Mouse (Mus musculus) forebrain, postnatal 0 days (tissue): ENCODE data around the gene Prss29. TPM values are rescaled to one million over a fixed set of nuclear protein-coding genes. Genes with fewer than 3 reads are reported as not detected.

Experiments
- ATAC-seq: fragments of 200-750 bp; cut with Nextera tagmentation; 2 replicates; pipeline ENCODE4 v1.8.0; 2017; ENCODE audit warnings: mild to moderate bottlenecking, moderate library complexity
- DNase-seq: peaks from one replicate; pipeline ENCODE4 v3.0.0-alpha.2; 2015
- H3K27ac ChIP-seq: fragments of 300-500 bp; sonication (generic); 2 replicates; pipeline ENCODE4 v1.5.1; 2014; ENCODE audit warnings: low read depth, mild to moderate bottlenecking, antibody characterized with exemption, low read length, moderate library complexity, mixed read lengths
- H3K27me3 ChIP-seq: fragments of 300-500 bp; sonication (generic); 2 replicates; pipeline ENCODE4 v1.6.1; 2014; ENCODE audit warnings: mild to moderate bottlenecking, low read length, mixed read lengths; ENCODE audit not compliant: insufficient read depth
- H3K36me3 ChIP-seq: fragments of 300-500 bp; sonication (generic); 2 replicates; pipeline ENCODE4 v1.6.1; 2014; ENCODE audit warnings: mild to moderate bottlenecking, moderate library complexity; ENCODE audit not compliant: insufficient read depth
- H3K4me1 ChIP-seq: fragments of 300-500 bp; sonication (generic); 2 replicates; pipeline ENCODE4 v1.6.1; 2014; ENCODE audit warnings: antibody characterized with exemption; ENCODE audit not compliant: insufficient read depth
- H3K4me2 ChIP-seq: fragments of 300-500 bp; sonication (generic); 2 replicates; pipeline ENCODE4 v1.6.1; 2014; ENCODE audit warnings: low read depth, mild to moderate bottlenecking, moderate library complexity
- H3K4me3 ChIP-seq: fragments of 300-500 bp; sonication (generic); 2 replicates; pipeline ENCODE4 v1.5.1; 2014; ENCODE audit warnings: low read depth, low read length, mixed read lengths
- H3K9ac ChIP-seq: fragments of 300-500 bp; sonication (generic); 2 replicates; pipeline ENCODE4 v1.6.1; 2014; ENCODE audit warnings: mild to moderate bottlenecking
- H3K9me3 ChIP-seq: fragments of 300-500 bp; sonication (generic); 2 replicates; pipeline ENCODE4 v1.6.1; 2016; ENCODE audit warnings: low read length
- CTCF ChIP-seq: sonication (generic); IDR thresholded peaks from 2 replicates; pipeline ENCODE4 v1.5.1; 2016; ENCODE audit warnings: antibody characterized with exemption, control low read depth, low read depth
- WGBS: fragments of 180-500 bp; shearing (Covaris S2); extraction: QIAGEN DNeasy Blood & Tissue Kit; methylation state at CpG from one replicate; pipeline ENCODE4 v1.1.7; 2014; 5-methylcytosine and 5-hydroxymethylcytosine counted together
- polyA plus RNA-seq: library from polyadenylated mRNA; unstranded; fragments of >200 nt; fragmentation: Nextera tagmentation; extraction: Ambion mirVana; gene quantifications from 2 replicates; pipeline ENCODE4 v1.2.1, GENCODE M21; 2015
- total RNA-seq: library from RNA; depleted of rRNA; stranded (reverse); fragments of >200 nt; gene quantifications from 2 replicates; pipeline ENCODE4 v1.2.3, GENCODE M21; 2014

Gene Prss29
- total and polyA plus RNA-seq, 2 experiments from 2014 or later, result not detected

- H3K36me3 ChIP-seq, result no peaks in the 10 kb centered on the region; the same call in 1 of the 2 replicates
- no peak for TF ChIP-seq CTCF
- 95% methylated on average over 3 of the region's 3 CpGs for WGBS
- no peak overlapping the region for H3K4me2 ChIP-seq
- DNase-seq (no peak), ATAC-seq (no peak)
- H3K27me3 ChIP-seq, result no peaks in the 10 kb centered on the region
- no peaks in the 10 kb centered on the region for H3K9me3 ChIP-seq
- no peak overlapping the region for H3K4me3 ChIP-seq
- H3K27ac ChIP-seq, result no peak overlapping the region
- H3K9ac ChIP-seq, result no peak overlapping the region
- H3K4me1 ChIP-seq, result peaks cover 14% of the 10 kb centered on the region
Measured at GRCm38 (mm10) chr17:25275833-25276232, 42.6 kb upstream of the Prss29 start.

DNA sequence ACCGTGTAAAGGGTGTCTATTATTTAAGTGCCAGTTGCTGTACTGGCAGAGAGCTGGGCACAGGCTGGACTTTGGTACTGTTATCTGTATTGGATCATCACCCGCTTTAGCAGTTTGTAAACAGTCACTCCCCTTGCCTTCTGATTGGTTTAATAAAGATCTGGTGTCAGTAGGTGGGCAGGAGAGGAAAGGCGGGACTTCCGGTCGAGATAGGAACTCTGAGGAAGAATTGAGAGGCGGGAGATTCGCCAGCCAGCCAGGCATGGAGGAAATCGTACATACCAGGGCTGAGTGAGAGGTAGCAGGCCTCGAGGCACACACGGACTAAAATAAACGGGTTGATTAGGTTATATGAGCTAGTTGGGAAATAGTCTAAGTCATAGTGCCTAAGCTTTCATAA is 36.3 kb upstream of the Prss29 start:
- Histone ChIP-seq H3K27ac (no peak overlapping the region), H3K4me2 (no peak overlapping the region), H3K4me1 (no peaks in the 10 kb centered on the region), H3K9me3 (no peaks in the 10 kb centered on the region), H3K27me3 (no peaks in the 10 kb centered on the region), H3K9ac (no peak overlapping the region), H3K36me3 (no peaks in the 10 kb centered on the region), H3K4me3 (no peak overlapping the region)
- 45% methylated on average over 11 of the region's 11 CpGs for WGBS
- DNase-seq, result no peak
- TF ChIP-seq CTCF, result no peak
- no peak for ATAC-seq

DNA sequence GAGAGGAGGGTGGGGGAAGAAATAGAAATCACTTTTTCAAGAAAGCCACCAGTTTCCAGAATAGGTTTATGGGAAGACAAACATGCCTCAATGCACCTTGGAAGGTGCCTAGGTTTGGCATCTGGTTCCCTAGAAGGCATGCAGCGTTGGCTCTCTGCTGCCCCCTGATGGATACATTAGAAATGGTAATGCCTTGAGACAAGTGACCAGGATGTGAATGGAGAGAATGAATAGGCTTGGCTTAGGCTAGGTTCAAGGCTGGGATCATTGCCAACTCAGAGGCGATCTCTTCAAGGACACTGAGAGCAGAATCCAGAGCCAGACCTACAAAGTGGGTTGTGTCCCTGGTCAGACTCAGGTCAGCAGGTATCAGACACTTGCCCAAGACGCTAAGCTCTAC is 33.4 kb upstream of the Prss29 start:
- Histone ChIP-seq H3K9ac (no peak overlapping the region), H3K4me3 (no peak overlapping the region), H3K27me3 (no peaks in the 10 kb centered on the region), H3K9me3 (no peaks in the 10 kb centered on the region), H3K27ac (no peak overlapping the region), H3K4me2 (no peak overlapping the region), H3K36me3 (no peaks in the 10 kb centered on the region), H3K4me1 (no peaks in the 10 kb centered on the region)
- peak; percentile 86 for TF ChIP-seq CTCF
- ATAC-seq (peak; percentile 18; the same call in 1 of the 2 replicates), DNase-seq (peak; percentile 68)
- WGBS, result 16% methylated on average over 3 of the region's 3 CpGs

DNA sequence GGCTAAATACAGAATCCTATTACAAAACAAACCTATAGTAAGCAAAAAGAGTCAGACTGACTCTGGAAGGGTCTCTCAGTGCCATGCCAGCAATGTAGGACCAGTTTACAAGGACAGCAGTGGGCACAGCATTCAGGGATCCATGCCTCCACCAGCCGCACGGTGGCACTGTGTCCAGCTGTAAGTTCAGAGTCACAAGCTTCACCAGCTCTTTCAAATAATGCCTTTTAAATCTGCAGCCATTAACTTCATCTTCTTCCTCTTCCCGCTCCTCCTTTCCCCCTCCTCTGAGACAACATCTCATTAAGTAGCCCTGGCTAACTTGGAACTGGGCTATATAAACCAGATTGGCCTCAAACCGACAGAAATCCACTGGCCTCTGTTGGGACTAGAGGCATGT is 29.6 kb upstream of the Prss29 start:
- DNase-seq (peak; percentile 58), ATAC-seq (0 out of 2 replicates have a peak, but pooled peaks have one; percentile 55)
- Histone ChIP-seq H3K9me3 (no peaks in the 10 kb centered on the region), H3K4me2 (no peak overlapping the region), H3K9ac (no peak overlapping the region), H3K4me1 (no peaks in the 10 kb centered on the region), H3K27ac (no peak overlapping the region), H3K27me3 (no peaks in the 10 kb centered on the region), H3K4me3 (no peak overlapping the region), H3K36me3 (no peaks in the 10 kb centered on the region)
- 31% methylated on average over 4 of the region's 4 CpGs for WGBS
- TF ChIP-seq CTCF, result peak; percentile 78

DNA sequence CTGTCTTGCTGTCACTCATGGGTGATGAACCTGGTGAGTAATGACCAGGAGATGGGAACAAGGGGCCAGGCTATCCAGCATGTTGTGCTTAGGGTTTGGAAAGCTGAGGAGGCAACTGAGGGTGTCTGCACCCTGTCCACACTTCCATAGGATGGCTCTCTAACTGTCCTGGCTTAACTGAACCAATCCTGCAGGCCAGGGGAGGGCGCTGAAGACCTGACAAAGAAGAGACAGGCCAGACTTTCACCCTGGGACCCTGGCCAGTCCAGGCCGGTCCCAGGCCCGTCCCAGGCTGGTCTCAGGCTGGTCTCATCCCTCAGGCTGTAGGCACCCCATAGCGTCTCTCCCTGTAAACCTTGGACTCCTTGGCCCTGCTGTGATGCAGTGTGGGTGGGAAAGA is 28.0 kb upstream of the Prss29 start:
- H3K4me2 ChIP-seq, result no peak overlapping the region
- no peak for ATAC-seq
- H3K27ac ChIP-seq, result no peak overlapping the region
- H3K36me3 ChIP-seq, result no peaks in the 10 kb centered on the region
- no peaks in the 10 kb centered on the region for H3K27me3 ChIP-seq
- H3K4me1 ChIP-seq, result no peaks in the 10 kb centered on the region
- no peaks in the 10 kb centered on the region for H3K9me3 ChIP-seq
- DNase-seq, result no peak
- no peak overlapping the region for H3K4me3 ChIP-seq
- 25% methylated on average over 4 of the region's 4 CpGs for whole genome bisulfite sequencing
- TF ChIP-seq CTCF, result no peak
- no peak overlapping the region for H3K9ac ChIP-seq

- WGBS, result 81% methylated on average over 5 of the region's 5 CpGs
- no peak for ATAC-seq
Measured at GRCm38 (mm10) chr17:25293495-25293894, 25.0 kb upstream of the Prss29 start.

GRCm38 (mm10) chr17:25294111-25294510 is 24.3 kb upstream of the Prss29 start:
- Histone ChIP-seq H3K9ac (no peak overlapping the region), H3K4me3 (no peak overlapping the region), H3K36me3 (no peaks in the 10 kb centered on the region), H3K27me3 (no peaks in the 10 kb centered on the region), H3K4me2 (no peak overlapping the region), H3K9me3 (no peaks in the 10 kb centered on the region), H3K27ac (no peak overlapping the region), H3K4me1 (no peaks in the 10 kb centered on the region)
- WGBS, result 62% methylated on average over 1 of the region's 1 CpGs
- DNase-seq (no peak), ATAC-seq (no peak)
- TF ChIP-seq CTCF, result no peak

More at GRCm38 (mm10) chr17:25293495-25293894, 25.0 kb upstream of the Prss29 start:
- DNase-seq, result no peak
- no peaks in the 10 kb centered on the region for H3K27me3 ChIP-seq
- H3K4me1 ChIP-seq, result no peaks in the 10 kb centered on the region
- H3K9me3 ChIP-seq, result no peaks in the 10 kb centered on the region
- H3K27ac ChIP-seq, result no peak overlapping the region
- H3K9ac ChIP-seq, result no peak overlapping the region
- TF ChIP-seq CTCF, result no peak
- no peaks in the 10 kb centered on the region for H3K36me3 ChIP-seq
- no peak overlapping the region for H3K4me3 ChIP-seq
- no peak overlapping the region for H3K4me2 ChIP-seq
